Mouse (Mus musculus): Measurements from ENCODE around the gene Cbwd1.
"Not testable (repeated sequence)": the region's sequence is repeated elsewhere in the genome, so short reads cannot be mapped to it uniquely, and the experiment has no call there.

The Cbwd1 gene

DNA sequence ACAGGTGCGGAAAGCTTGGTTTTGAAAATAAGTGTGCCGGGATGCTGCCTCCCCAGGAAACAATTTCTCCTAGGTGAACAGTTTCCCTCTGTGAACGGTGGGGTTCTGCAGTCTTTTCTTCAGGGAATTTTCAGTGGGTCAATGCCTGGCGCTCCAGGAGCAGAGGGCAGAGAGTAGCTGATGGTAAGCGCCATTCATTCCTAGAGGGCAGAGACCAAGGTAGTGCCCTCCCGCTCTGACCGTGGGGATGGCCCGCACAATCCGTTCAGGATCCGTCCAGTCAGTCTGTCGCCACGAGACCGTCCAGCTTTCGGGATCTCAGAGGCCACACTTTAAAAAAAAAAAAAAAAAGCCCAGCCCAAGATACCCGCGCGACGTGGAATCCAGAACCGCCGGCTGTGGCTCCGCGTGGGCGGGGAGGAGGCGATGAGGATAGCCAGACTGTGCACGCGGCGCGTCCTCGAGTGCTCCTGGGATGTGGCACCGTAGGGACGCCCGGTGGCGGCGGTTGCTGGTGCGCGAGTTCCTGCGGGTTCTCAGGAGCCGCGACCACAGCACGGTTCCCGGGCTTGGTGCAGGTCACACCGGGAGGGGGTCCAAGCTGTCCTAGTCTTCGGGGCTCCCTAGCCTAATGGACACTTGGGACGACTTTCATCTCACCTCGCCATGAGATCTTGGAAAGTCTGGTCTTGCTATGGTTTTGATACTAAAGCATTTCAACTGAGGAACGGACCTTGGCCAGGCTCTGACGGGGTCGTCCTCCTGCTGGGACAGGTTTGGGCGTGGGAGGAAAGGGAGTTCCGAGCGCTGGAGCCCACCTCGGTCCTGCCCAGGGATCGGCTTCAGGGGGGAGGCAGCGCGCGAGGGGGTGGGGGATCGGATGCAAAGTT lies 64.2 kb downstream of the Cbwd1 start:
- DNase-seq (ENCODE audit: low read depth, low spot score), result no peak

DNA sequence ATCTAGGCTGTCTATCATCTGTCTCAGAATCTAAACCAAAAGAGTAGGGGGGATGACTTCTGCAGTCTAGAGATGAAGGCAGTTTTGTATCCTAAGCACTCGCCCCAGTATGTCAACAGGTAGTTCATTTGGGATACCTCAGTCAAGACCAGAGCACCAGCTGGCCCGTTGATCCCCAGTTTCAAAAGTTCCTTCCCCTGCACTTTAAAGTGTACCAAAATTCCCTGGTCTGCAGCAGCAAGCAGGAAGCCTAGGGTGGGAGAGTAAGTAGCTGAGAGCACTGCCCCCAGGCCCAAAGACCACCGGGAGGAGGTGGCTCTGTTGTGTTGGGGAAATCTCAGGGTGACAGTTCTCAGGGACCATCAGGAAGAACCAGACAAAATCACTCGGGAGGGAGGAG lies 64.9 kb downstream of the Cbwd1 start:
- no peak for DNase-seq (ENCODE audit: low read depth, low spot score)

DNA sequence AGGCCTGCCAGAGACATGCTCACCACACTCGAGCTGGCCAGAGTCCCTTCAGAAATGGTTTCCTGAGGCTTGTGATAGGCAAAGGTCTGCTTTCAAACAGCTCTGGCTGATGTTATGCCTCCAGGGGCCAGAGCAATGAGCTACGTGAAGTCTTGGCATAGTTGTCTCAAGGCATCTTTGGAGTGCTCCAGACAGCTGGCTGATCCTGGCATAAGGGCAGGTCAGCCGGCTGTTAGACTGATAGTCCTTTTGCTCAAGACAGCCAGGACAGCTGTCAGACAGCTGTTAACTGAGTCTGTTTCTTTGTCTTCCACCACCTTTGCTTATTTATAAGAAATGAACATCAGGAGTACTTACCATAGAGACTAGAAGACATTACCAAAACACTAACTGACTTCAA lies 74.5 kb downstream of the Cbwd1 start:
- DNase-seq (ENCODE audit: low read depth, low spot score), result no peak

DNA sequence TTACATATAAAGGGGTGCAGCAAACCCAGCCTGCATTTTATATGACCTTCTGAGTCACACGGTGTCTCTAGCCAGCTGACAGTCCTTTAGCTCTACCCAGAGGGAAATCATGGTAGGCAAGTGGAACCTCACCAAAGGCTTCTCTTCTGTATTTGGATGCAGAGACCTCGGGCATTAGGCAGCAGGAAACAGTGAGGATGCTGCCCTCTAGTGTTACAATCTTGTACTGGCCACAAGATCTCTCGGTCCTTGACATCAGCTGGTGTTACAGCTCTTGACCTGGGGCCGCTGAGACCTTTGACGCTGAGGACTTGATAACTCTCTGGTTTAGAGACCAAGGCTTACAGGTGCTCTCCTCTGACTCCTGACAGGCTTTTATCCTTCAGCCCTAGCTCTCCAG lies 75.9 kb downstream of the Cbwd1 start:
- peak; percentile 64 for DNase-seq (ENCODE audit: low read depth, low spot score)

DNA sequence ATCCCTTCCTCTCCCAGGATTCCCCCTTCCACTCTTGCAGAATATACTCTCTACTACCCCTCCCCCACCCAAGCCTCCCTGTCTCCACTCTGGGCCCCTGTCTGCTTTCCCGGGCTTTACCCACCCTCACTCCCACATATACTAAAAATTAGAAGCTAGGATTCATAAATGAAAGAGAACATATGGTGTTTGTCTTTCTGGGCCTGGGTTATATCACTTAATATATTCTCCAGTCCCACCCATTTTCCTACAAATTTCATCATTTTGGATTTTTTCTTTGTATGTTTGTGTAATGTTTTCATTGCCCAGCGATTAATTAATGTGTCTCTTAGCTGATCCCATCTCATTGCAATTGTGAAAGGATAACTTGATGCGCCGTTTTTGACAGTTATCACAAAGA lies 80.2 kb downstream of the Cbwd1 start:
- no peak for DNase-seq (ENCODE audit: low read depth, low spot score)

DNA sequence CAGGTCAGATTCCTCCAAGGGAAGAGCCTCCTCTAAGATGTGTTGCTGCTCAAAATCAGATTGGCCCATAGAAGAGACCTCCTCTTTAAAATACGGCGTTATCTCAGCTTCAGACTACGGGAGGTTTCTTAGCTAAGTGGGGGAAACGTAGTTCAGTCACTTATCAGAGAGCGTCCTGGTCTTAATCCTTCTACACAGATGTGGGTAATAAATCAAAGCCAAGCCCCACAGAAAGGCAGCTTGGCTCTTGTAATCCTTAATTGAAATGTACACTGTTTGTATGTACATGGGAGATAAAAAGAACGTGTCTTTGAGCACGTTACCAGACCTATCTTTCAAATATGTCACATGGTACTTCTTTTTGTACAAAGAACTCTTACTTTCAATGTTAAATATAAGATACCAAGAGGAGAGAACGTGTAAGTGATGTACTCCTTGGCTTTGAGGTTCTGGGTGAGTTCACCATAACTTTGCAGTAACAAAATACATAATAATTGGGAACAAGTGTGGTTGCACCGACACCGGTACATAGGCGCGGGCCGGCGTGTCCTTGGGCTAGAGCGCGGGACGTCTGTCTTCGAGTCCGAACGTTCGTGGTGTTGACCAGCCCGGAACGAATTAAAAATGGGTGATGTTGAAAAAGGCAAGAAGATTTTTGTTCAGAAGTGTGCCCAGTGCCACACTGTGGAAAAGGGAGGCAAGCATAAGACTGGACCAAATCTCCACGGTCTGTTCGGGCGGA lies 86.1 kb downstream of the Cbwd1 start, which contains the start of gene Gm10053:
Gene Gm10053 (plus strand): TSS at position 558 of the 742 bp plus-strand sequence.
- DNase-seq (ENCODE audit: low read depth, low spot score), result not testable (repeated sequence)

DNA sequence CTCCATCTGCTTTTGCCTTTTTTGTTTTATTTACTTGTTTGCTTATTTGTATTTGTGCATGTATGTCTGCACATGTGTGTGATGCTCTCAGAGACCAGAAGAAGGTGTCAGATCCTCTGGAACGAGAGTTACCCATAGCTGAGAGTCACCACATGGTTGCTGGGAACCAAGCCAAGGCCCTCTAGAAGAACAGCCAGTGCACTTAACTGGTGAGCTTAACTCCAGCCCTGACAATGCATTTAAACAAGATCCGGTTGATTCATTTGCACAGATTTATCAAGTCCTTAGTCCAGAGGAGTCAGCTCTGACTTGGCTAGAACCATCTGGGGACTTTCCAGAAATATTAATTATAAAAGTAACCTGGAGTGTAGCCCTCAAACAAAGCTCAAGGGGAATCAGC lies 87.5 kb downstream of the Cbwd1 start:
- no peak for DNase-seq (ENCODE audit: low read depth, low spot score)

DNA sequence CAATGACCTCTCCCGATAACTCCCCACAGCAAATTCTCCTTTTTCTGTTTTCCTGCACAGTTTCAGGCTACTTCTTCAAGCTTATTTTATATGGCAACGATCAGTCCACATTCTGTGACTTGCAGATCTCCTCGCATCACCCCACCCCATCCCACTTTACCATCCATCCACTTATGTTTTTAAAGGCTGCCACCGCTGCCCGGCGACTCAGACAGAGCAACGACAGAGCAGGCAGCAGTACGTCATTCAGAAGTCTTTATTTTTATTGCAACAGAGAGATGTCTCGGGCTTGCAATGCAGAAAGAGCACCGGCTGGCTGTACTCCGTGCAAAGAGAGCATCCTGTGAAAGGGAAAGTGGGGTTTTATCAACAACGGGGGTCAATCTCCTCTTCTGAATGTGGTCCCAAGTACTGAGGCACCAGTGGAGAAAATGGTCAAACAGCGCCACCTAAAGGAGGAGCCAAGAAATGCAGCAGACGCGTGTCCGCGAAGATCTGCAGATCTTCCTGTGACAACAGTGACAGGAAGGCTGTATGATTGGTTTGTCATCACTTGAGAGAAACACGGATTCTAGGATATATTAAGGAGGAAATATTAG lies 90.3 kb downstream of the Cbwd1 start:
- peak; percentile 62 for DNase-seq (ENCODE audit: low read depth, low spot score)

Data from CD4-positive, CD25-positive, alpha-beta regulatory T cell, adult 2 months (primary cell).